Mouse (Mus musculus) G1E (cell line): Measurements from ENCODE around the gene Wwc2.

Experiments used
- CTCF ChIP-seq: IDR thresholded peaks from 2 replicates; pipeline ENCODE4 v1.5.1; 2012; ENCODE audit warnings: low read depth, low read length, inconsistent platforms, mixed read lengths
- GATA1 ChIP-seq: IDR thresholded peaks from 2 replicates; pipeline ENCODE4 v1.6.1; 2012; ENCODE audit warnings: borderline replicate concordance, low read length, inconsistent platforms, mixed read lengths
- TAL1 ChIP-seq: conservative IDR thresholded peaks from 2 replicates; pipeline ENCODE4 v1.6.1; 2012; ENCODE audit warnings: low read depth, low read length, inconsistent platforms, mixed read lengths

- TF ChIP-seq CTCF (no peak), GATA1 (no peak), TAL1 (no peak)
These were observed 86.7 kb downstream of the Wwc2 start for GRCm38 (mm10) chr8:47904004-47904403.
